Mouse (Mus musculus) spleen, adult 2 months (tissue): ENCODE measurements around the gene Scn3b.

Experiments
- CTCF ChIP-seq: fragments of 200-500 bp; IDR thresholded peaks from 2 replicates; pipeline ENCODE4 v1.5.1; 2011; ENCODE audit warnings: mild to moderate bottlenecking, inconsistent platforms; ENCODE audit not compliant: insufficient read depth, insufficient read length, insufficient replicate concordance; ENCODE audit errors: extremely low read depth
- POLR2A ChIP-seq: fragments of 200-500 bp; IDR thresholded peaks from 2 replicates; pipeline ENCODE4 v1.6.1; 2011; ENCODE audit warnings: low read depth, low read length, inconsistent platforms

DNA sequence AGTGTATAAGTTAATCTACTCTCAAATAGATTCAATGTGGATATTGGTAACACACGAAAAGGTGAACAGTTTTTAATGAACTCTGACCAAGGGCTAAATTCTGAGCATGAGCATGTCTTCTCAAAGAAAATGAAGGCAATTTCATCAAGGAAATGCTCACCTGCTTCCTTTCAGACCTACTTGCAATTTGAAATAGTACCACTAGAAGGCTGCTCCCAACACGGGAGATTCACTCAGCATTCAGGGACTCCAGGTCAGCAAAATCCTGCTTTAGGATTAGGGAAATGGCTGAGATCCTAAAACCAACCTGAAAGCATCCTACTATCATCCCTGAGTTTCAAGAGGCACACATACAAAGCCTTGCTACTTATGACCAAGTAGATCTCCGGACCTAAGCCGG lies 44.7 kb upstream of the Scn3b start:
- TF ChIP-seq POLR2A = no peak
- TF ChIP-seq CTCF = no peak
